Mouse (Mus musculus): ENCODE data around the gene Creb3l1. TPM values are rescaled to one million over a fixed set of nuclear protein-coding genes. Genes with fewer than 3 reads are reported as not detected.

The Creb3l1 gene
- 0.65 TPM for total RNA-seq (2023)

GRCm38 (mm10) chr2:92024274-92024672, at the start of gene Creb3l1:
Gene Creb3l1 (minus strand): TSS chr2:92024502.

GRCm38 (mm10) chr2:91975581-91976541, 48.4 kb downstream of the Creb3l1 start, which contains the start of gene Dgkz:
Gene Dgkz (minus strand): TSS chr2:91975864.

DNA sequence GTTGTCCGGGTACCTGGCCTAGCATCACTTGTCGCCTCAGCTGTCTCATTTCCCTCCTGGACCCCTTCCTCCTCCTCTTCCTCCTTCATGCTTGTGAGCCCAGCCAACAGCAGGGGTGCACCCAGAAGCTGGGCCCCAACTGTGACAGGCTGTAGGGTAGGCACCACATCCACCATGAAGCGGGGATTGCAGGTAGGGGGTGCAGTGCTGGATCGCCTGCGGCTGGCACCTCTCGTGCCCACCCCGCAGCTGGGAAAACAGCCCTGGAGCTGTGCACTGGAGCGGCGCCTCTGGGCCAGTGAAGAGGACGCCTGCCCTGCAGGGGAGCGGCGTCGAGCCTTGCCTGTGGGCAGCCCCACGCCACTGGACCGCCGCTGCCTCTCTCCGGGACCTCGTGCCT, 78.8 kb downstream of the Creb3l1 start, which contains the start of gene Gm9821:
Gene Gm9821 (plus strand): TSS at position 221 of the 400 bp plus-strand sequence.

Other genes starting within 250 kb of the Creb3l1 start
- gene Chrm4, start 97.3 kb downstream of the Creb3l1 start, total RNA-seq (2023): 1.6 TPM
- 7.3 TPM for gene Mdk, start 92.2 kb downstream of the Creb3l1 start, total RNA-seq (2023)
- 0.59 TPM for gene Gm9821, start 78.8 kb downstream of the Creb3l1 start, total RNA-seq (2023)
- 407 TPM for gene Dgkz, start 48.6 kb downstream of the Creb3l1 start, total RNA-seq (2023)
- 145 TPM for gene Phf21a, start 68.6 kb upstream of the Creb3l1 start, total RNA-seq (2023)

All from CD4-positive naive resting alpha-beta T cell, adult 57 days (primary cell).